Mouse (Mus musculus) bone marrow macrophage, adult 2 months (primary cell): ENCODE results near the gene Ltbr. TPM values are rescaled to one million over a fixed set of nuclear protein-coding genes. Genes with fewer than 3 reads are reported as not detected.
"Not testable (repeated sequence)": the region's sequence is repeated elsewhere in the genome, so short reads cannot be mapped to it uniquely, and the experiment has no call there.

Source experiments
- H3K27ac ChIP-seq: 2 replicates; pipeline ENCODE4 v1.5.1; 2012; ENCODE audit warnings: low read depth, low read length; ENCODE audit not compliant: insufficient read depth
- H3K4me1 ChIP-seq: 2 replicates; pipeline ENCODE4 v1.6.1; 2012; ENCODE audit warnings: low read length; ENCODE audit not compliant: control insufficient read depth, insufficient read depth
- H3K4me3 ChIP-seq: 2 replicates; pipeline ENCODE4 v1.5.1; 2012; ENCODE audit warnings: mild to moderate bottlenecking, low read length, moderate library complexity; ENCODE audit not compliant: insufficient read depth
- CTCF ChIP-seq: IDR thresholded peaks from 2 replicates; pipeline ENCODE4 v1.5.1; 2012; ENCODE audit warnings: low read depth, mild to moderate bottlenecking, low read length, moderate library complexity
- POLR2A ChIP-seq: IDR thresholded peaks from 2 replicates; pipeline ENCODE4 v1.6.1; 2012; ENCODE audit warnings: mild to moderate bottlenecking, low read depth, low read length, borderline replicate concordance
- polyA plus RNA-seq: library from polyadenylated mRNA; stranded (reverse); fragments of >200 nt; gene quantifications from 2 replicates; pipeline ENCODE4 v1.2.4, GENCODE M21; 2012; ENCODE audit not compliant: missing spikeins, insufficient read depth, insufficient read length

Gene Ltbr
- polyA plus RNA-seq, 1 experiment: 60.0 TPM

- no peak overlapping the region for H3K4me3 ChIP-seq
- TF ChIP-seq CTCF: no peak
- TF ChIP-seq POLR2A: no peak
- H3K27ac ChIP-seq: no peak overlapping the region
- H3K4me1 ChIP-seq: no peaks in the 10 kb centered on the region
Measured at GRCm38 (mm10) chr6:125300982-125301381, 12.7 kb downstream of the Ltbr start.

DNA sequence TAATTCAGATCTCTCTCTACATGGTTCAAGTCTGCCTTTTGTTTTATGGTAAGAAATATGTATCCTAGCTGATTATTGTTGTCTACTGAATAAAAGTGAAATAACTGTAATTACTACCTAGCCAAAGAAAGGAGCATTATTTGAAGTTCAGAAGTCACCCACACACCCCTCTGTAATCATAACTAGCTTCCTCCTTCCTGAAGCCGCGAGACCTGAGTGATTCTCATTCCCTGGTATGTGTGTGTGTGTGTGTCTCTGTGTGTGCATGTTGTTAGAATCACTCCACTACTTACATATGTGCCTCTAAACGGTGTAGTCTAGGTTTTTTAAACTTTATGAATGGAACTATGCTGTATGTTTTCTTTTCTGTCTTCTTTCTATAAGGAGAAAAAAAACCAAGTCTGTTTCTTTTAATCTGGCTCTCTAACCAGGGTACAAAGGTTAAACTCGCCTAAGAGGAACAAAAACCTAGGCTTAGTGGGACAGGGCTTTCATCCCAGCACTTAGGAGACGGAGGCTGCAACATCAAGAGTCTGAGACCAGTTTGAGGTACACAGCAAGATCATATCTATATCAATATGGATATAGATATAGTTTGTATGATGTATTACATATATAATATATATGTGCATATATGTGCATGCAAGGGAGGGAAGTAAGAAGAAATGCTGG is 16.4 kb downstream of the Ltbr start:
- Histone ChIP-seq H3K4me1 (no peaks in the 10 kb centered on the region), H3K4me3 (no peak overlapping the region), H3K27ac (no peak overlapping the region)
- no peak for TF ChIP-seq CTCF
- TF ChIP-seq POLR2A: no peak

DNA sequence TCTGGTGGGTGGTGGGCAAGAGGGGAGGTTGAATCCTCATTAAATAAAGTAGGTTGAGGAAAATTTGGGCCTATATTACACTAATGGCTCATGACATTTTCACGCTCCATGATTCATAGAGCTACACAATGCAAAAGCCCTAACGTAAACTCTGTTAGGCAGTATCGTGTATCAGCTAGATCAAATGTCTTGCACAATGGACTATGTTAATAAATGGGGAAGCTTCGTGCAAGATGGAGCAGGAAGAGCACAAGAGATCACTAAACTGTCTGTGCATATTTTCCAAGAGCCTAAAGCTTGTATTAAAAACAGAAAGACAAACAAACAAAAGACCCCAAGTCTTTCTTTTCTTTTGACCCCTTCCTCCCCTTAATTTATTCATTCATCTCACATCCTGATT is 19.6 kb downstream of the Ltbr start:
- H3K4me3 ChIP-seq: no peak overlapping the region
- no peak for TF ChIP-seq POLR2A
- no peak for TF ChIP-seq CTCF
- H3K27ac ChIP-seq: no peak overlapping the region
- H3K4me1 ChIP-seq: no peaks in the 10 kb centered on the region

DNA sequence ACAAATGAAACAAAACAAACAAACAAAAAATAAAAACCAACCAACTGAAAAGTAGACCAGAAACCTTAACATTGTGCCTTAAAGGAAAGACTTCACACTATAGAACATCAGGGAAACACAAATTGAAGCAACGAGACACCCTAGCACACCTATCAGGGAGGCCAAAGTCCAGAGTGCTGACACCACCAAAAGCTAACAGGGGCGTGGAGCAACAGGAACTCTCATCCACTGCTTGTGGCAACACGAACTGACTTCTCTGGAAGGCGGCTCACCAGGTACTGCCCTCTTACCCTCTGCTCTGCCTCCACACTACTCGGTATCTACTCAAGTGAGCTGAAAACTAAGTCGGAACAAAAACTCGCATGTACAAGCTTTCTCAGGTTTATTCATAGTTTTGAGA is 21.4 kb downstream of the Ltbr start:
- Histone ChIP-seq H3K27ac (no peak overlapping the region), H3K4me1 (peaks cover 3% of the 10 kb centered on the region; the same call in 1 of the 2 replicates), H3K4me3 (no peak overlapping the region)
- TF ChIP-seq CTCF: no peak
- TF ChIP-seq POLR2A: no peak

- no peak for TF ChIP-seq CTCF
- TF ChIP-seq POLR2A: no peak
- Histone ChIP-seq H3K4me3 (no peak overlapping the region), H3K4me1 (peaks cover 3% of the 10 kb centered on the region; the same call in 1 of the 2 replicates), H3K27ac (no peak overlapping the region)
Measured at GRCm38 (mm10) chr6:125291329-125291728, 22.4 kb downstream of the Ltbr start.

DNA sequence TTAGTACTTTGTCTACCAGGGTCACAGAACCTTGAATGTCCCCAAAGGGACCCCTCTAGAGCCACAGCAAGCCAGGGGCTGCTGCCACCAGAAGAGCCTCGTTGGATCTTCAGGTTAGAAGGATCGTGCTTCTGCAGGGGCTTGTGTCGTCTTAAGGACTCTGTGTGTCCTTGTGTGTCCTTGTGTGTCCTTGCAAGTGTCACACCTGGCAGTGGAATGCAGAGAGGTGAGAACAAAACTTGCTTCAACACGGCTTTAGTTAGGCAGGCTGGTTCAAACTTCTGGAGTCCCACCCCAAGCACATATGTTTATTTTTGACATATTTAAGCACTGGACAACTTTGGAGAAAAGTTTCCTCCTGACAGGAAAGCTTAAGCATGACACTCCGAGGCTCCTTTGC is 25.0 kb downstream of the Ltbr start:
- Histone ChIP-seq H3K27ac (no peak overlapping the region), H3K4me3 (no peak overlapping the region), H3K4me1 (peaks cover 3% of the 10 kb centered on the region; the same call in 1 of the 2 replicates)
- TF ChIP-seq POLR2A: no peak
- no peak for TF ChIP-seq CTCF

- Histone ChIP-seq H3K4me3 (no peak overlapping the region), H3K4me1 (peaks cover 3% of the 10 kb centered on the region; the same call in 1 of the 2 replicates), H3K27ac (no peak overlapping the region)
- TF ChIP-seq CTCF (no peak), POLR2A (no peak)
Measured at GRCm38 (mm10) chr6:125286944-125287343, 26.7 kb downstream of the Ltbr start.

DNA sequence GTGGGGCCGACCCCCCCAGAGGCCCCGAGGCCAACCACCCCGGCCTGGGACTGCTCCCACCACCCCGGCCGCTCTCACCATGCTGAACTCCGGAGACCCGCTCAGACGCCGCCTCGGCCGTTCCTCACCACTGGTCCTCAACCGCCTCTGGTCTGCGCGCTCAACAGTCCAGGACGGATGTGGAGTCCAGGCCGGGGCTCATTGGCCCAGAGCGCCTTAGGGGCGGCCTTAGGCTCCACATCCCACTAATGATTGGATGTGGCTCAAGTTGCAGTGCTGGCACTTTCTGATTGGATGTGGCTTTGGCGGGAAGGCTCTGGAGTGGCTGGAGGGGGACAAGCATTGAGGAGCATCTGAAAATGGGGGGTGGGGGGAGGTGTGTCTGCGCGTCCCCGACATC is 27.8 kb downstream of the Ltbr start, which contains the start of gene Tuba3a:
Gene Tuba3a, minus strand, starts transcription at position 153 of the 400 bp plus-strand sequence.
- no peak for TF ChIP-seq CTCF
- no peak for TF ChIP-seq POLR2A
- no peak within 1 kb of the TSS for H3K27ac ChIP-seq
- H3K4me1 ChIP-seq: peaks cover 3% of the 10 kb centered on the region; the same call in 1 of the 2 replicates
- no peak within 1 kb of the TSS for H3K4me3 ChIP-seq

DNA sequence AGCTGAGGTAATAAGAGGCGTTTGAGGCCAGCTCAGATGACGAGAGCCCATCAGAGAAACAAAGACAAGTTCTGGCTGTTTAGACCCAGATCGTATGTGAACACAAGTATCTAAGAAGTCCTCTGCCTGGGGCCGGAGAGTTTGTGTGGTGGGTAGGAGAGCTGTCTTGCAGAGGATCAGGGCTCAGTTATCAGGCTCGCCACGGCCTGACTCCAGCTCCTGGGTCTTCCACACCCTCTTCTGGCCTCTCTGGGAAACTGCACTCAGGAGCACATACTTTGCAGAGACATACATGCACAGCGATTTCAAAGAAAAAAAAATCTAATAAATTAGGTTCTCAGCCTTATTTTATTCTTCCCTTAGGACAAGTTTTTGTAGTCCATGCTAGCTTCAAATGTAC is 28.9 kb downstream of the Ltbr start:
- peaks cover 5% of the 10 kb centered on the region; the same call in 1 of the 2 replicates for H3K4me1 ChIP-seq
- TF ChIP-seq CTCF: no peak
- no peak for TF ChIP-seq POLR2A
- no peak overlapping the region for H3K4me3 ChIP-seq
- H3K27ac ChIP-seq: no peak overlapping the region

GRCm38 (mm10) chr6:125284250-125284649 is 29.4 kb downstream of the Ltbr start:
- H3K4me3 ChIP-seq: no peak overlapping the region
- no peak for TF ChIP-seq CTCF
- no peak for TF ChIP-seq POLR2A
- no peak overlapping the region for H3K27ac ChIP-seq
- peaks cover 6% of the 10 kb centered on the region; the same call in 1 of the 2 replicates for H3K4me1 ChIP-seq

DNA sequence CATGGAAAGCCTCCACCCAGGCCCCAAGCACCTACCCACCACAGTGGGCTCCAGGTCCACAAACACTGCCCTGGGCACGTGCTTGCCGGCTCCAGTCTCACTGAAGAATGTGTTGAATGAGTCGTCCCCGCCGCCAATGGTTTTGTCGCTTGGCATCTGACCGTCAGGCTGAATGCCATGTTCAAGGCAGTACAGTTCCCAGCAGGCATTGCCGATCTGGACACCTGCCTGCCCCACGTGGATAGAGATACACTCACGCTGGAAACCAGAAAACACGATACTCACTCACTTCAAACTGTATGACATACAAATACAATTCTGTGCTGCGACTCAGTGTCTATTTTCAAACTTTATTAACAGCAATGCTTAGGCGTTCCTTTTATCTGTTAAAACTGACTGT is 31.0 kb downstream of the Ltbr start:
- H3K4me3 ChIP-seq, H3K4me1 ChIP-seq, H3K27ac ChIP-seq: not testable (repeated sequence)
